Mouse (Mus musculus): ENCODE measurements at regions not wholly inside any gene's neighbourhood (a gene's known extent, or its start where the extent isn't known, plus 50 kb on each side); places are given as distances from the start of the nearest gene placed in this dataset.

DNA sequence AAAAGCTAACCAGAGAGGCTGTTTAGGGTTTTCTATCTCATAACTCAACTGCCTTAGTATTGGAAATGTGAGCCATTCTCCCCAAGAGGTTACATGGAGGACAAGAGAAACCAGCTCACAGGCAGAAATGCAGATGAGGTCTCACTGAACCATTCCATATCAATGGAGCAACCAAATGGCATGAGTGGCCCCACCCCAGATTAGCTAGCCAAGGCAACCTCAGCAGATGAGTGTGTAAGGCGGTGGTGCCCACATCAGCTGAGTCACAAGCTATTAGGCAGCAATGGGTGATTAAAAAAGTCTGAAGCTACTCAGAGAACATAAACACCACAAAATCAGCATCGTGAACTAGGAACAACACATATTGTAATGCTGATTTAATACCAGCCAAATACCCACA is 133.2 kb downstream of the Lpin1 start:
- no peak for DNase-seq (ENCODE audit: low spot score)

DNA sequence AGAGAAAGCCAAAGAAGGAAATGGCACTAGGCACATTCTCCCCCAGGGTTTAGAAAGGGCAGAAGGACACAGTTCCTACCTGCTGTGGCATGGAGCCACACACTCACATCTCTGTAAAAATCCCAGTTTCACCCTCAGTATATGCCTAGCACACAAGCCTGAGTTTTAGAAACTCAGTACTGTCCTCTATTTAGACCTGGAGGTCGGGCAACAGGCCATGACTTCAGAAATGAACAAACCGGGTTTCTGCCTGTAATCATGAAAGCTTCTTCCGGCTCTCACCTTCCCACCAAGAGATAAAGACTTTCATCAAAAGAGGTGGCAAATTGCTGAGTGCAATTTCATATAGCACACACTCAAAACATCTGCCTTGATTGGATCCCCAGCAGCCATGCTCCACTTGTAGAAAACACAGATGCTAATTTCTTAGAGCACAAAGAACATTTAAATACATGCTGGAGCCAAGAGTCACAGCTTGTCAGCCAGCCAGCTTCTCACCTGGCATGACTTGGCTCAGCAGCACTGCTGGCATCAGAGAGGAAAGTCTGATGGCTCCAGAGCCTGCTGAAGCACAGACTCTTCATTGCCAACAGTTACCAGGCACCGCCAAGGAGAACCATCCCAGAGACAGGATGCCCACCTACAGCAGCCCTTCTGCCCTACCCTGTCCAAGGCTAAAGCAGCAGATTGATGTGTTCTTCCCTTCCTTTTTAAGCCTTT is 136.2 kb downstream of the Lpin1 start:
- DNase-seq (ENCODE audit: low spot score): no peak

DNA sequence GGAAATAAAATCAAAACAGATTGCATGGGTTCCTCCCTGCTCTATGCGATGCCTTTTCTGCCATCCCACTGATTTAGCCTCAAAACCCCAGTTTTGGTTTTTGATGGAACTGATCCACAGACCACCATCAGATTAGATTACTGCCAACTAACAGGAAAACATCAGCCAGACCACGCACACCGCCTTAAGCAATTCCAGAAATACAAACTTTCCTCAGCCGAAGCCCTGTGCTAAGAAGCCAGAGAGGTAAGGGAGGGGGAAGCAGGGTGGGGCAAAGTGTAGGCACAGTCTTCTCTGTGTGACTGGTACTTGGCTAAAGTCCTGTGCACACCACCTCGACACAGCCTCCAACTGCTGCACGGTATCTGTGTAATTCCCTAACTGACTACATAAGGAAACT is 153.3 kb downstream of the Lpin1 start:
- no peak for DNase-seq (ENCODE audit: low spot score)

DNA sequence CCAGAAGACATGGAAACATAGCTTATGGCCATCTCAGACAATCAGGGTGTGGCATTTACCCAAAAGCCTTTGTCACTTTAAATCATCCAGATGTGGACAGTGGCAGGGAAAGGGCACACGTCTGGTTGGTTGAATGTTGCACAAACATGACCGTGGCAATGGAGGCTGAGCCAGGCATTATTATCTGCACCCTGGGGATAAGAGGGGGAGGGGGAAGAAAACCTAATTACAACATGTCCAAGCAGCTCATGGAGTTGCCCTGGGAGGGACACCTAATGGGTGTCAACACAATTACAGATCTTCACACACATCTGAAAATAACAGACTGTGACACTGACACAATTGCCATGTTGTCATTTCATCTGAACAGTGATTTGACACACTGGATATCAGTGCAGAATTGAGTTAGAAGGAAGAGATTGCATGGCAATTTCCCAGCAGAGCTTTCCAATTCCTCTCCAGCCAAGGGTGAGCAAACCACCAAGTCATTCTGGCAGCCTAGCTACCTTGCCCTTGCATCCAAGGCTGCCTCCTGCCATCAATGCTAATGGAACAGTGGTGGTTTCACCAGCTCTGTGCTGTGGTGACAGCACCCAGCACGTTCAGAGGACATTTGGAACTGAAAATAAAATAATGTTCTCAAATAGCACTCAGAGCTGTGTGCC is 159.9 kb downstream of the Lpin1 start:
- DNase-seq (ENCODE audit: low spot score): no peak

DNA sequence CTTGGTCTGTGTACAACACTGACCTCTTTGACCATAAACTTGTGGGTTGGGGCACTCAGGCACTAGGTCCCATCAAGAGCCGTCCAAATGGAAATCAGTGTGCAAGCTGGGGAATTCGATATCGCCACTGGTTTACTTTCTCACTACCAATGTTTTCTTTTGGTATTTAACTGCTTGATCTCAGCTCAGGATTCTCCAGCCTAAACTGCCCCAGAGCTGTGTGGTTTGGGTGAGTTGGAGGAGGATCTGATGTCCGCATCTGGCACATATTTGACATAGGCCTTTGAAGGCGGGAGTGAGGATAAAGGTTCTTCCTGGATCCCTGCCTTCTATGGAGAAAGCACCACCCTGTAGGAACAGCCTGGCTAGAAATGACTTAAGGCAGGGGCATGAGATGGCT is 172.0 kb downstream of the Lpin1 start:
- DNase-seq (ENCODE audit: low spot score): no peak

DNA sequence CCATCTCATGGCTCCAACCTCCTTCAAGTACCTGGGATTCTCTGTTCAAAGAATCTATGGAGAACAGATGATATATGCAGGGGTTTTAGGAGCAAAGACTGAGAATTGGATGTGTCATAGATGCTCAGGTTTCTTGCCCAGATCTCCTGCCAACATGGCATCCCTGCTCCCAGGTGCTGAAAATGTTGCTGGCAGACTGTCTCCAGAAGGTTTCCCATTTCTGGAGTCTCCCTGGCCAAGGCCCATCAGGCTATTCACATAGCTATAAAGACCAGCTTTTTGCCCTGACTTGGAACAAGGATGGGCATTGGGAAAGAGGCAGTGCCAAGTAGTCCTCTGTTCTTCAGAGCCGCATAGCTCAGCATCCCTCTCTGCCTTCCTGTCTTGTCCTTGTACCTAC is 173.8 kb downstream of the Lpin1 start:
- DNase-seq (ENCODE audit: low spot score): no peak

DNA sequence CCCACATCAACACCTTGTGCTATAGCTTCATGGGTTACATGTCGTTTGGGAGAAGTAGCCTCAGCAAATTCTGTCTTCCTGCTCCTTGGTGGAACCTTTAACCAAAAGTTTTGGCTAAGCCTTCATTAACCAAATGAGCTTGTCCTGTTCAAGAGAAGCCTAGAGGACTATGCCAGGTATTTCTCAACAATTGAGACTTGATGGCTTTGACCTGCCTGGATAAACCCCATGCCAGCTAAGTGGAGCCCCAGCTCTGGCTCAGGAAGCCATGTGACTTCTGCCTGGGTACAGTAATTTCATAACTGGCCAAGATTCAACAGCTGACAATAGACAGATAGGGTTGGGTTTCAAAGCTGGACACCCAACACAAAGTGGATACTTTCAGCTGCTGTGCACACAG is 174.5 kb downstream of the Lpin1 start:
- no peak for DNase-seq (ENCODE audit: low spot score)

DNA sequence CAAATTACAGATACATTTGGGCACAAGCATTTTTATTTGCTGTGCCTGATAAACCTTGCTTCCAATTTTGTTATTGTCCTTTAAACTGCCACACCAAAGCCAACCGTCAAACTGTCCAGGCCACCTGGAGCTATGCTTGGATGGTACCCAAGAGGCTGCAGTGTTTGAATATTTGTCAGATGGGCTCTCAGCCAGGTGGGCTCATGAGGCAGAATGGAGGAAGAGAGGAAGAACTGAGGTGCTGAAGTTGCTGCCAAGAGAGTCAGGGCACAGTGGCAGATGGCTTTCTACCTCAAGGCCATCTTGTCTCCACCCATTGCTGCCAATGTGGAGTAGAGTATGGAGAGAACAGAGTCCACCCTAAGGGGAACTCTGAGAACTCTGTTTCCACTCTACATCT is 176.0 kb downstream of the Lpin1 start:
- no peak for DNase-seq (ENCODE audit: low spot score)

DNA sequence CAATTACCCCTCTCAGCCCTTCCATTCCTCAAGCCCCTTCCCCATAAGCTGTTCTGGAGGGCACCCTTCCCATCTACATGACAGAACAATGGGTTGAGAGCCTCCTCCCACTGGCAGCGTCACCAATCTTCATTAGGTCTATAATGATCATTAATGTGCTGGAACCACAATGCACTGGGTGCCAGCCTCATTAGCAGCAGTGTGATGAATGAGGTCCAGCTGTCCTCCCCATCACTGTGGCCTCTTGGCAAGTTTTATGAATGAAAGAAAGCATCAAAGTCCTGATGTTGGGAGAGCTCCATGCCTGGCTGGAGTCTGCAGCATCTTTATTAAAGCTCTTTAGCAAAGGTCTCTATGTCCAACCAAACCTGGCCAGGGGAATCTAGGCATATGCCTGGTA is 176.5 kb downstream of the Lpin1 start:
- DNase-seq (ENCODE audit: low spot score): no peak

DNA sequence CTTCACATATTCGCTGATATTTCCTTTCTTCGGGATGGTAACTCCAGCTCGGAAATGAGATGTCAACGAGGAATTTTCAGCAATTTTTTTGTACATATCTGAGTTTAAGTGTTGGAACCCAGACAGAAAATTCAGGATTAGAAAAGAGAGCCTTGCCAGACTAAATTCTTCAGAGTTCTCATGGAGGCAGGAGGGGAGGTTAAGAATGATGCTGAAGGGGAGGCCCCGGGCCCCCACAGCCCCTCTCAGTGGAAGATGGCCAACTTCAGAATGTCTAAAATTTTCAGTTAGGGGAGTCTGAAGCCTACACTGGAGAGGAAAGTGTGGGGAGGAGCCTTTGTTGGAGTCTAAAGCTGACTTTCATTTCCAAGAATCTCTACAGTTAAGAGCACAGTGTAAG is 184.8 kb downstream of the Lpin1 start:
- DNase-seq (ENCODE audit: low spot score): no peak

DNA sequence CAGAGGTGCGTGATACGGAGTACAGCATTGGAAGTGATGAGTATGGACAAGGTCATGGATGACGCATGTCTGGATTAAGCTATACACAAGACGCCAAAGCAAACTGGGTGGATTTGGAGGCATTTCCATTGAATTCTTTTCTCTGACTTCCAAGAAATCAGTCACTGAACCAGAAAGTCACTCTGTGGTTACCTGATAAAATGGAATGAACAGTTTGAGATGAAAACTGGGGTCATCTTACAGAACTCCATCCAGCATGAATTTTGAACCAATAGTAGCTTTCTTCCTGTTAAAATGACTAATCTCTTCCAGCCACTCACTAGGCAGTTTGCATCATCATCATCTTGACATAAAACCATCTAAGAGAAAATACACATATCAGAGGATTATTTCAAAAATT is 186.2 kb downstream of the Lpin1 start:
- DNase-seq (ENCODE audit: low spot score): no peak

DNA sequence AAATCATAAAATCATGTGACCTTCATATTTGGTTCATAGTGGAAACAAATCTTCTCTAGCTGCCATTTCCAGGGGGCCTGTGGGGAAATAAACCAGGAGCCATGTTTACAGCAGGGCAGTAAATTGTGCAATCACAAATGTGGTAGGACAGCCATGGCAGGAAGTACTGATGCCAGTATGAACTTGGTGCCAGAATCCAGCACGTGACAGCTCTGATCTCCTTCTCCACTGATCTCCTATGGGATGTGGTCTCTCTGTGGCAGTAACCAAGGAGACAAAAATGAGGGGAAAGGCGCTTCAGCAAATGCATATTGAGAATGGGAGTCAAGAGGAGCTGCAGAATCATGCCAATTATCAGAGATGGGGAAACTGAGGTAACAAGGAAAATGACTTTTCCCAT is 215.0 kb downstream of the Lpin1 start:
- DNase-seq (ENCODE audit: low spot score): no peak

DNA sequence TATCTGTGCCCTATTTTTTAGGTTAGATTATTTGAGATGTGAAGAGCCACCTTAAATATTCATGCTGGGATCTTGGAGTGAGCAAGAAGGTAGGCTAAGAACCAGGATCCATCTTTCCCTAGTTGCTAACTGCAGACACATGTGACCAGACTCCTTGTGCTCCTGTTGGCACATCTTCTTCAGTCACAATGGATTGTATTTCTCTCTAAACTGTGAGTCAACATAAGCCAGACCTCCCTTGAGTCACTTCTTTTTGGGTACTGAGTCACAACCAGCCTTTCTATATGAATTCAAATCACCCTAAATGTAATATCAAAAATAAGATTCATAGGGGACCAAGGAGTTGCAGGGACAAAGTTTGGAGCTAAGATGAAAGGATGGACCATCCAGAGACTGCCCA is 217.9 kb downstream of the Lpin1 start:
- no peak for DNase-seq (ENCODE audit: low spot score)

DNA sequence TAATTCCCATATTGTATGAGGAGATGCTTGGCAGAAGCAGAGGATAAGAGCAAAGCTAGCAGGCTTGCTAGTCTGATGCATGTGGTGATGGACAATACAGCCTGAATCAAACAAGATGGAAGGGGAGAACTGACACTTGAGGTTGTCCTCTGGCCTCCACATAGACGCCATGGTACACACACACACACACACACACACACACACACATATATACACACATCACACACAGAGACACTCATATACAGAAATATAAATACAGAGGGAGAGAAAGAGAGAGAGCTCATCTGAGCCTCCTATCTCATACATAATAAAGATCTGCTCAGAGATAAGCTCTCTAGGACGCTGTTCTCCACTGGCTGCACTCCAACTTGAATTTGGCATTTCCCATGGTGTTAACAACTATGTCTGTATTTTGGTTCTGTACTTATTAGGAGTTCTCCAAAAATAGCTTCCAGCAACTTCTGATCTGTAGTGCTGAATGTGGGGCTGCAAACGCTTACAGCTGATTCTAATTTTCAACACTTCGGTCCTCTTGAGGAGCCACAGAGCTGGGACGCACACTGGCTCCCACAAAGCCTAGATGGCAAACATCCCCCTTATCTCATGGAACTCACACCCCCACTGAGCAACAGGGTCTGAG is 219.0 kb downstream of the Lpin1 start:
- DNase-seq (ENCODE audit: low spot score): no peak

DNA sequence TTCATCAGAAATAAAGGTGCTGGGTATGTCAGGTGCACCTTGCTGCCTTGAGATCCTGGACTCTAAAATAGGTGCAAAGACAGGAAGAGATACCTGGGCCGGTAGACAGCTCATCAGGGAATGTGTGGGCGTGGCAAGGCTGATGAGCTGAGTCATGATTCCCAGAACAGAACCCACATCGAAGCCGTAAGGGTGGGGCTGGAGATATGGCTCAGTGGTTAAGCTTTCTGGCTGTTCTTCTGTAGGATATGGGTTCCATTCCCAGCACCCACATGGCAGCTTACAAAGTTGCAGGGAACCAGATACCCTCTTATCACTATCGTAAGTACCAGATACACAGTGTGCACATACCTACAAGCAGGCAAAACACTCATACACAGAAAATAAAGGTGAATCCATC is 219.6 kb downstream of the Lpin1 start:
- no peak for DNase-seq (ENCODE audit: low spot score)

DNA sequence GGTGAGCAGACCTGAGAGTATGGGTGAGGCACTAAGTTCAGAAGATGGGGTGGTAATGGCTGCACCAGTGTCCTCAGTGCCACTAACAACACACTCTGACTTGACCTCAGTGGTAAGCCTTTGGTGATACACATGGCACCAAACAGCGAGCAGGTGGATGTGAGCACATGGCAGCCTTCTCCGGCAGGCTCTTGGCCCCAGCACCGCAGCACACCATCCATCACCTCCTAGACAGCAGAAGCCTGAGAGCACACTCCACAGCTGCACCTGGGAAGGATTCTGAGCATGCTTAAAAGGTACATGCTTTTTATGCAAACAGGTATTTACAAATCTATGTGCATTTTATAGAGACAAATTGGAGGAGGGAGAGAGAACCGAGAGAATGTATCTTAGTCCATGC is 223.7 kb downstream of the Lpin1 start:
- no peak for DNase-seq (ENCODE audit: low spot score)

DNA sequence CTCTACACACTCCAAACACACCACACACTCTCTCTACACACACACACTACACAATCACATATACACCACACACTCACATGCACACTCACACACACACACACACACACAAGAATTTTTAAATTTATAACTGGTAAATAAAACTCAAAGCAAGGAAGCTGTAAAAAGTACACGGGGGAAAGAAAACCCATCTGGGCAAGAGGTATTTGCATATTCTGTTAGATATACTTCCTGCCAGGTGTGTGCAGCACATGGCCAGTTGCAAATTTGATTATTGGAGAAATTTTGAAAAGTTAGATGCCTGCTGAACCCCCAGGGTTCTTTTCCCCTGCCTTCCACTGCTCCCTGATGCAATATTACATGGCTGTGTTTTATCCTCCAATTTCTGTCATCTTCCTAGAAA is 226.4 kb downstream of the Lpin1 start:
- no peak for DNase-seq (ENCODE audit: low spot score)

DNA sequence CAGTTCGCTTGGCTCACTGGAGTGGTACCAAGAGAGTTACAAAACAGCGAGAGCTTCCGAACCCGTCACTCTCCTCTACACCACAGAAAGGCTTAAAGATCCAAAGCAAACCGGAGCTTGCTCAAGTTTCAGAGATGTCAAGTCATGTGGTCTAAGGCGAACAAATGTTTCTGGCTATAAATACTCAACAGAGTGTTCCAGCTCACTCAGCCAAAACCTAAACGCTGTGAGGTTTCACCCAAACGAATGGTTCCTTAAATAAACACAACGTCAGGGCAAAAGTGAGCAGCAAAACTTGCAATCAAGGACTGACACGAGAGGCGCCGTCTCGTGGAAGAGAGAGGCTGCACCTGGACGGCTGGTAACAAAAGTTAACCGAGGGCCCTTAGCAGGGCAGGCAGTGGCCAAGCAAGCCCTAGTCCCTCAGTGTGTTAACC is 227.2 kb downstream of the Lpin1 start:
- DNase-seq (ENCODE audit: low spot score): no peak

DNA sequence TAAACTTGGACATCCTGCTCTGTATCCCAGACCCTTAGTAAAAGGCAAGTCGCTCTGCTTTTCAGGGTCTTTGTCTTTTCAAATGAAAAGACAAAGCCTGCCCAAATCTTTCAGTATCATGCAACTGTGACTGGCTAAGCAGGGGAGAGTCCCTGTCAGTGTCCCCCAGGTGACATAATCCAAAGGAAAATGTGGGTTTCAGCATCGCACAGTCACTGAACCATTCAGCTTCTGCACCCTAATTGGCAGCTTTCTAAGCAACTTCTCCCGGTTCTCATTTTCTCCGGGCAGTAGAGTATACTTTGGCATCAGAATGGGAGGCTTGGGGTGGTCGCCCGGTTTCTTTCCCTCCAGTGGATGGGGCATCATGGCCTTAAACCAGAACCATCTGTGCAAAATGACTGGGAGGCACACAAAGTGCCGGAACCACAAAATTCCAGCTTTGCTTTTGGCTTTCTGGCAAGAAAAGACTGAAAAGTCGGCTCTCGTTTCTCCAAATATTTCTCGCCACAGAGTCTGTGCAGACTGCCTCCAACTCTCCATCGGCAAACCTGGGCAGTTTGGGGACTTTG is 228.3 kb downstream of the Lpin1 start:
- no peak for DNase-seq (ENCODE audit: low spot score)

DNA sequence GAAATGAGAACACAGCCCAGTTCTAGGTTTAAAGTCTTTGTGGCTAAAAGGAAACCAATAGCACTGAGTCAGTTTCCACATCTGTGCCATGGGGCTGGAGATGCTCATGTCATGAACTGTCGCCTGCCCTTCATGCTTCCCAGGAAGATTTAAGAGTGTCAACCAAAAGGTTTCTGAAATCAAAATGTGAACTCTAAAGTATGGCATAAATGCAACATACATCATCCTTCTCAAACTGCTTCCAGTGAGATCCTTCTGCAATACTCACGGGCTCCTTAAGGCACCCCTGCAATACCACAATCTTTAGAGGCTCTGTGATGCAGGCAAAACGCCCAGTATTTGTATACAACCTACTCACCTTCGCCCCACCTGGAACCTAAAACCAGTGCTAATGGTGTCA is 229.7 kb downstream of the Lpin1 start:
- no peak for DNase-seq (ENCODE audit: low spot score)

DNA sequence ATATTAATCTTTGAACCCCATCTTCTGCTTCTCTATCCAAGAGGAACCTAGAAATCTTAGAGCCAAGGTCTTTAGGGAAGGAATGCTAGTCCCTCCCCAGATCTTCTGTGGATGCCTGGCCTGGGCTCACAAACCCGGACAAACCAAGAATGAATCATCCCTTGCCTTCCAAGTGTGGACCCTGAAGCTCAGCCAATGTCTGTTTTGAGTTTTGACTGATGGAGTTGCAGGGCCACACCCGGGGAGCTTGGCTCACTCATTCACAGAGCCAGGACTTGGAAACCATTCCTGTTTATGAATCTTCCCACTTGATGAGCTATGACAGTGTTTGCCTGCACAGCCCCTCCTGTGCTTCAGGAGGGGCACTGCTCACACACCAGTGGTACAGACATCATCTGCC is 230.4 kb downstream of the Lpin1 start:
- DNase-seq (ENCODE audit: low spot score): no peak

DNA sequence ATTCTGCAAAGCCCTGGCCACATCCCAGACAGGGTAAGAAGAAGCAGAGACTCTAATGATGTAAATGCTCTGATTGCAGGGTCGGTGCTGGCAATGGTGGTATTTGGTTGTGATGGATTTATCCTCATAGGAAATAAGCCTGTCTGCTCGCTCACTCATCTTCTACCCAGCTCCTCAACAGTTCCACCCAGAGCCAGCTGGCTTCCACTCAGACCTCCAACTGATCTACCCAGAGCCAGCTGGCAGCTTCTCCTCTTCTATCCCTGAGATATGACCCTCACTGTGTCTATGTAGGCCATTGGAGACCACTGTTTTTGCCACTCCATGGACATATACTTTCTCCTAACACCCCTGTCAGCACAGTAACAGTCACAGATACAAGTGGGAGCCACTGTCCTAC is 231.4 kb downstream of the Lpin1 start:
- DNase-seq (ENCODE audit: low spot score): no peak

DNA sequence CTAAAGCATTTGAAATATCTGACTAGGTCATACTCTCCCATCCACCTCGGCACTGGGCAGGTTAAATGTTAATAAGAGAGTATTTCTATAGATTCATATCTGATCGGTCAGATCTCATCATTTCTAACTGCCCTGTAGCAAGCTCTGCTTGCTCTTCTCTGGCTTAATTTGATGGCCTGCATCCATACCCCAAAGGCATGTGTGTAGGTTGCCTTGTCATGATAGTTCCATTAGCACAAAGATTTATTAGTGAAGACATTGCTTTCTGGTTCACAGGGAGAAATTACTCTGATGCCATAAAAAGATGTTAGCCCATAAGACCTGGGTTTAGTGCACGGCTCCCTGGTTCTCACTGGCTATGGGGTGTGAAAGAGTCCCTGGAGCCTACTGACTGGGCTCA is 232.3 kb downstream of the Lpin1 start:
- DNase-seq (ENCODE audit: low spot score): no peak
